Mouse (Mus musculus): ENCODE data around the gene Mettl2. TPM values are rescaled to one million over a fixed set of nuclear protein-coding genes. Genes with fewer than 3 reads are reported as not detected.

Mettl2 gene
- polyA plus RNA-seq (2012; rRNA removed; ENCODE audit: low replicate concordance), result 15.0 and 21.7 TPM in 2 replicates

DNA sequence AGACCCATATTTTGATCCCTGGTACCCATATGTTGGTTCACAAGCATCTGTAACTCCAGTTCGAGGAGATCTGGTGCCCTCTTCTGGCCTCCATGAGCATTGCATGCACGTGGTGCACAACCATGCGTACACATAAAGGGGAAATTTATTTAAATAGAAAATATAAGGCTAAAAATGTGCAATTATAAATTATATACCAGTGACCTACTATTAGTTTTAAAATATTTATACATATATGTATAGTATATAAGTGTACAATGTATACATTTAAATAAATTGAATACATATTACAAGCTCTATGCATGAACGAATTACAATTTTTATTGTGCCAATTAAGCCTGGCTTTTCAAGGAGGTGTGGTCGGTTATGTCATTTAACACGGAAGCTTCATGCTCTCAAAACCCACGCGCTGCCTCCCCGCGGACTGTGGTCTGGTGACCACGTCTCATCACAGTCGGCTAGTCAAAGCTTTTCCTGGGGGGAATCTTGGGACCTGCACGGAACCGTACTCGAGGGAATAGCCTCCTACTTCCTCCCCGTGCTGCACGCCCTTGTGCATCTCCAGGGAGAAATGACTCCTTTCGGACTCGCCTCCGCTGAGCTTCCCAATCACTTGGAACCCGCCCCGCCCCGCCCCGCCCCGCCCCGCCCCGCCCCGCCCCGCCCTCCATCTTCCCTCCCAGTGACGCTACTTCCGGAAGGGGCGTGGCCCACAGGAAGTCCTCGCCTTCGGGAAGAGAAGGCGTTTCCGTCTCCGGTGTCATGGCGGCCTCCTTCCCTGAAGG, at the start of gene Mettl2:
Mettl2 (plus strand) TSS at position 691 of the 785 bp plus-strand sequence.

DNA sequence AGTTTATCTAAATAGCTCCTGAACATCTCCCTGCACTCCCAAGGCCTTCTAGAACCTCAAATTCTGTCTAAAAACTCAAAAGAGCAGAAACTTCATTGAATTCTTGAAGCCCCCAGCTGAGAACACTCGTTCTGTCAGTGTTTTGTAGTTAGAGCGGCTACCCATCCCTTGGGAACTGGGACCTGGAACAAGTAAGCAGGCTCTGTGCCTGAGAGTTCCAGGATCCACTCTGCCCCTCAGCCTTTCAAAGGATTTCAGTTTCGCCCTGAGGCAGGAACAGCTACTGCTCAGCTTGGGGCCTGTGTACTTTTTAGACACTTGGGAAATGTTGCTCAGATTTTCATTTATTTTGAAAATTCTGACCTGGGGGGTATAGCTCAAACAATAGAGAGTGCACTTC, 20.4 kb downstream of the Mettl2 start, which contains the start of gene Gm10842:
Gm10842 (plus strand) TSS at position 301 of the 400 bp plus-strand sequence.

DNA sequence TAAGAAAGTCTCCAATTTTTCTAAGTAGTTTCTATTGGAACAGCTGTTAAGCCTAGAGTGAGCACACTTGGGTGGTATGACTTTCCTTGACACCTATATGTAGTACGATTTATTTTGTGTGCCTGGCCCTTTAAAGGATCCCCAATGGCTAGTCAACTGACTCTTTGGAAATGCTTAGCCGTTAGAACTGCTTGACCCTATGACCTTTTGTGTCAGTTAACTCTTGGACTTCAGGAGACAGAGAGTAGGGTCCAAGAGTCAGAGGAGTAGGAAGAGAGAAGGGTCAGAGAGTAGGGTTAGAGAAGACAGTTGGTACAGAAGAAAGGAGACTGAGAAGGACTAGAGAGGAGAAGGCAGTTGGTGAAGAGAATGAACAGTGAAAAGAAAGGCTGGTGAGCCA, 52.3 kb downstream of the Mettl2 start, which contains the start of gene Tlk2:
Tlk2 (plus strand) TSS at position 292 of the 400 bp plus-strand sequence.

Other genes with a start within 250 kb of the Mettl2 start
- gene Efcab3, start 62.8 kb upstream of the Mettl2 start, polyA plus RNA-seq (2012; rRNA removed; ENCODE audit: low replicate concordance), result 0.09 TPM in 1 of 2 replicates, not detected in the other
- not detected in 2 replicates for gene Gm10842, start 20.5 kb downstream of the Mettl2 start, polyA plus RNA-seq (2012; rRNA removed; ENCODE audit: low replicate concordance)
- 18.4 and 21.7 TPM in 2 replicates for gene Tlk2, start 52.4 kb downstream of the Mettl2 start, polyA plus RNA-seq (2012; rRNA removed; ENCODE audit: low replicate concordance)
- 20.6 and 98.7 TPM in 2 replicates for gene Mrc2, start 166.2 kb downstream of the Mettl2 start, polyA plus RNA-seq (2012; rRNA removed; ENCODE audit: low replicate concordance)